8 mouse cellular contexts compared by ENCODE assay signal in genomic region chr17:6861181-6862039, GRCm38 (mm10).
DNase-seq lines count a peak whose midpoint lies in the region; ATAC-seq and TF ChIP-seq lines count a peak whose summit lies in the region.

No protein-coding gene starts in this region.

- TF ChIP-seq CTCF in lung, adult 2 months (IDR thresholded peaks at IDR 0.05; ENCODE audit: insufficient read depth, low read length): no peak

- peak overlapping the region; percentile 49 for H3K4me2 ChIP-seq in forebrain, embryonic 12.5 days
- peak overlapping the region; percentile 51 for H3K4me2 ChIP-seq in hindbrain, embryonic 13.5 days
- peak overlapping the region; percentile 41; the same call in 1 of the 2 replicates for H3K4me2 ChIP-seq in neural tube, embryonic 14.5 days (ENCODE audit: low read depth, low read length)

- DNase-seq in Muller cell, postnatal 12 days (ENCODE audit: inconsistent ontology term): peak; percentile 76
- DNase-seq in c-Kit-positive CD71-positive TER-119-negative erythroid progenitor cells, embryonic 14.5 days (ENCODE audit: low read depth): peak; percentile 13
- DNase-seq in layer of hippocampus, adult 9-10 months (ENCODE audit: low spot score): peak; percentile 61
- DNase-seq in lung, adult 2 months: peak; percentile 60
- DNase-seq in thymus, postnatal 4 days: peak; percentile 55

- H3K4me3 ChIP-seq in forebrain, embryonic 12.5 days (replicated peaks): peak overlapping the region; percentile 17
- peak overlapping the region; percentile 22; the same call in 1 of the 2 replicates for H3K4me3 ChIP-seq in hindbrain, embryonic 13.5 days
- H3K4me3 ChIP-seq in lung, adult 2 months (replicated peaks; ENCODE audit: extremely low read depth, low read depth, low read length): peak overlapping the region; percentile 25
- no peak overlapping the region for H3K4me3 ChIP-seq in neural tube, embryonic 14.5 days (ENCODE audit: low read depth, low read length)

- H3K27me3 ChIP-seq in forebrain, embryonic 12.5 days: peaks cover 29% of the 10 kb centered on the region
- H3K27me3 ChIP-seq in hindbrain, embryonic 13.5 days: peaks cover 28% of the 10 kb centered on the region; the same call in 1 of the 2 replicates
- H3K27me3 ChIP-seq in neural tube, embryonic 14.5 days (ENCODE audit: control insufficient read depth, insufficient read depth, low read length): no peaks in the 10 kb centered on the region

- peak; percentile 85 for ATAC-seq in forebrain, embryonic 12.5 days (ENCODE audit: low FRiP score)
- peak; percentile 87 for ATAC-seq in hindbrain, embryonic 13.5 days (ENCODE audit: low FRiP score)
- ATAC-seq in neural tube, embryonic 14.5 days (ENCODE audit: low read depth): peak; percentile 88

- 0 out of 2 replicates have a peak, but pooled peaks have one; percentile 10 for TF ChIP-seq POLR2A in lung, adult 2 months (IDR thresholded peaks at IDR 0.05; ENCODE audit: borderline replicate concordance, extremely low read depth, low read depth, low read length)

- peak overlapping the region; percentile 40; the same call in 1 of the 2 replicates for H3K9ac ChIP-seq in forebrain, embryonic 12.5 days
- H3K9ac ChIP-seq in hindbrain, embryonic 13.5 days: peak overlapping the region; percentile 46; the same call in 1 of the 2 replicates
- H3K9ac ChIP-seq in neural tube, embryonic 14.5 days (replicated peaks; ENCODE audit: low read depth, low read length): peak overlapping the region; percentile 34; the same call in 1 of the 2 replicates

- 2% methylated on average over 28 of the region's 28 CpGs for WGBS in forebrain, embryonic 12.5 days
- 2% methylated on average over 28 of the region's 28 CpGs for WGBS in hindbrain, embryonic 13.5 days
- WGBS in lung, adult 2 months: 17% methylated on average over 28 of the region's 28 CpGs
- 1% methylated on average over 28 of the region's 28 CpGs for WGBS in neural tube, embryonic 14.5 days

- H3K27ac ChIP-seq in forebrain, embryonic 12.5 days: peak overlapping the region; percentile 89
- H3K27ac ChIP-seq in hindbrain, embryonic 13.5 days: peak overlapping the region; percentile 83
- peak overlapping the region; percentile 70 for H3K27ac ChIP-seq in neural tube, embryonic 14.5 days (ENCODE audit: low read depth, low read length)

- H3K36me3 ChIP-seq in forebrain, embryonic 12.5 days (replicated peaks): no peaks in the 10 kb centered on the region
- no peaks in the 10 kb centered on the region for H3K36me3 ChIP-seq in hindbrain, embryonic 13.5 days
- H3K36me3 ChIP-seq in neural tube, embryonic 14.5 days (ENCODE audit: control insufficient read depth, insufficient read depth, low read length): no peaks in the 10 kb centered on the region

- H3K9me3 ChIP-seq in forebrain, embryonic 12.5 days: no peaks in the 10 kb centered on the region
- no peaks in the 10 kb centered on the region for H3K9me3 ChIP-seq in hindbrain, embryonic 13.5 days
- H3K9me3 ChIP-seq in neural tube, embryonic 14.5 days (ENCODE audit: control insufficient read depth, low read length): no peaks in the 10 kb centered on the region

- H3K4me1 ChIP-seq in forebrain, embryonic 12.5 days: peaks cover 55% of the 10 kb centered on the region
- H3K4me1 ChIP-seq in hindbrain, embryonic 13.5 days (replicated peaks): peaks cover 39% of the 10 kb centered on the region
- H3K4me1 ChIP-seq in lung, adult 2 months (ENCODE audit: control insufficient read depth, insufficient read depth, low read length): peaks cover 10% of the 10 kb centered on the region
- peaks cover 17% of the 10 kb centered on the region for H3K4me1 ChIP-seq in neural tube, embryonic 14.5 days (ENCODE audit: control insufficient read depth, insufficient read depth, low read length)

Comparison
In these comparisons a context has a peak if more than half of its experiments do, and no peak if none do; other contexts are left out.
1. DNase-seq: peak in every context shown above with its lines; median percentile 76 in Muller cell, postnatal 12 days; 61 in layer of hippocampus, adult 9-10 months; 60 in lung, adult 2 months; 55 in thymus, postnatal 4 days; 13 in c-Kit-positive CD71-positive TER-119-negative erythroid progenitor cells, embryonic 14.5 days.